In genomic region chr3:27529221-27530051, GRCm38 (mm10) we compare ENCODE assay signal across 22 mouse cellular contexts.
DNase-seq lines count a peak whose midpoint lies in the region; ATAC-seq lines count a peak whose summit lies in the region.
"Had no signal": no experiment of that assay in that cellular context is flagged by ENCODE, and none has a peak within 500 bp of the region (broad histone marks: within the 10 kb centered on the region; RNA-seq: fewer than 3 reads in every experiment).

No protein-coding gene starts in this region.

- H3K9me3 ChIP-seq in heart, embryonic 16.5 days (replicated peaks; ENCODE audit: control insufficient read depth, low read length) = no peaks in the 10 kb centered on the region
- H3K9me3 ChIP-seq in kidney, embryonic 16.5 days (ENCODE audit: low read length) = no peaks in the 10 kb centered on the region
- H3K9me3 ChIP-seq: forebrain, embryonic 15.5 days; intestine, embryonic 15.5 days; limb, embryonic 10.5 days; midbrain, embryonic 15.5 days; stomach, embryonic 15.5 days had no signal

- H3K27me3 ChIP-seq in heart, embryonic 16.5 days (ENCODE audit: control insufficient read depth, insufficient read depth, low read length) = no peaks in the 10 kb centered on the region
- H3K27me3 ChIP-seq in kidney, embryonic 16.5 days (ENCODE audit: insufficient read depth, low read length) = no peaks in the 10 kb centered on the region
- H3K27me3 ChIP-seq: forebrain, embryonic 15.5 days; intestine, embryonic 15.5 days; midbrain, embryonic 15.5 days; Patski; stomach, embryonic 15.5 days had no signal

- intact Hi-C loops in heart, postnatal 25 days (cut with DNase I) = no loop called here
- intact Hi-C loops in heart, postnatal 14 days (cut with DNase I) = no loop called here
- intact Hi-C loops in heart, postnatal 10 days (cut with DNase I) = no loop called here

- peak overlapping the region; percentile 73 for H3K27ac ChIP-seq in heart, embryonic 16.5 days (ENCODE audit: low read length)
- no peak overlapping the region for H3K27ac ChIP-seq in kidney, embryonic 16.5 days (ENCODE audit: low read length)
- H3K27ac ChIP-seq: forebrain, embryonic 15.5 days; hindbrain, embryonic 14.5 days; intestine, embryonic 15.5 days; limb, embryonic 10.5 days; midbrain, embryonic 15.5 days; stomach, embryonic 15.5 days had no signal

- H3K4me2 ChIP-seq in heart, embryonic 16.5 days (ENCODE audit: low read depth, low read length) = no peak overlapping the region
- H3K4me2 ChIP-seq in kidney, embryonic 16.5 days (replicated peaks; ENCODE audit: low read depth, low read length) = no peak overlapping the region
- H3K4me2 ChIP-seq: forebrain, embryonic 15.5 days; hindbrain, embryonic 14.5 days; intestine, embryonic 15.5 days; midbrain, embryonic 15.5 days; stomach, embryonic 15.5 days had no signal

- no peak overlapping the region for H3K9ac ChIP-seq in heart, embryonic 16.5 days (ENCODE audit: low read length)
- no peak overlapping the region for H3K9ac ChIP-seq in kidney, embryonic 16.5 days (replicated peaks; ENCODE audit: low read length)
- H3K9ac ChIP-seq: forebrain, embryonic 15.5 days; hindbrain, embryonic 14.5 days; intestine, embryonic 15.5 days; liver, postnatal 0 days; midbrain, embryonic 15.5 days; stomach, embryonic 15.5 days had no signal

- peaks cover 26% of the 10 kb centered on the region for H3K4me1 ChIP-seq in heart, embryonic 16.5 days (ENCODE audit: control insufficient read depth, insufficient read depth, low read length)
- H3K4me1 ChIP-seq in kidney, embryonic 16.5 days (ENCODE audit: insufficient read depth, low read length) = no peaks in the 10 kb centered on the region
- H3K4me1 ChIP-seq: forebrain, embryonic 15.5 days; intestine, embryonic 15.5 days; midbrain, embryonic 15.5 days had no signal

- 0 out of 2 replicates have a peak, but pooled peaks cover 2% of the 10 kb centered on the region for H3K36me3 ChIP-seq in heart, embryonic 16.5 days (ENCODE audit: control insufficient read depth, insufficient read depth)
- H3K36me3 ChIP-seq in kidney, embryonic 16.5 days (ENCODE audit: insufficient read depth, low read length) = peaks cover 32% of the 10 kb centered on the region
- H3K36me3 ChIP-seq: forebrain, embryonic 15.5 days; intestine, embryonic 15.5 days; limb, embryonic 10.5 days; midbrain, embryonic 15.5 days had no signal

- DNase-seq in heart, adult 11 months = peak; percentile 85
- DNase-seq in heart, postnatal 25 days (ENCODE audit: low spot score) = no peak
- no peak for DNase-seq in heart, postnatal 14 days
- DNase-seq in adrenal gland, adult 8-10 months = peak; percentile 48
- peak; percentile 30 to 39 for DNase-seq in heart, postnatal 10 days
- DNase-seq: cerebellum, adult 18-20 months; kidney, adult 9 months; kidney, postnatal 36 days; liver, postnatal 0 days; lung, postnatal 10 days; right cerebral cortex, postnatal 14 days; thymus, adult 2 months had no signal

- 49% methylated on average over 14 of the region's 14 CpGs for WGBS in heart, embryonic 16.5 days
- 61% methylated on average over 14 of the region's 14 CpGs for WGBS in kidney, embryonic 16.5 days

- ATAC-seq in heart, embryonic 16.5 days (replicated peaks; ENCODE audit: extremely low read depth, insufficient read depth, low FRiP score) = no peak
- no peak for ATAC-seq in cerebellum, adult (ENCODE audit: insufficient number of reproducible peaks, low FRiP score, low TSS enrichment)
- ATAC-seq in kidney, embryonic 16.5 days (ENCODE audit: low FRiP score, low TSS enrichment) = no peak
- ATAC-seq: forebrain, embryonic 15.5 days; intestine, embryonic 15.5 days; liver, postnatal 0 days; midbrain, embryonic 15.5 days; Patski had no signal

- no peak overlapping the region for H3K4me3 ChIP-seq in heart, embryonic 16.5 days (ENCODE audit: low read length)
- H3K4me3 ChIP-seq in kidney, embryonic 16.5 days (ENCODE audit: low read length) = no peak overlapping the region
- H3K4me3 ChIP-seq: forebrain, embryonic 15.5 days; intestine, embryonic 15.5 days; limb, embryonic 10.5 days; midbrain, embryonic 15.5 days; stomach, embryonic 15.5 days had no signal

Comparison
In these comparisons a context has a peak if more than half of its experiments do, and no peak if none do; other contexts are left out.
1. DNase-seq: peak in heart, adult 11 months (single experiment), adrenal gland, adult 8-10 months (single experiment) and heart, postnatal 10 days (2 of 2); none in heart, postnatal 25 days (single experiment) and heart, postnatal 14 days (0 of 2).